Mouse (Mus musculus): ENCODE measurements around the gene Gm42669.

DNA sequence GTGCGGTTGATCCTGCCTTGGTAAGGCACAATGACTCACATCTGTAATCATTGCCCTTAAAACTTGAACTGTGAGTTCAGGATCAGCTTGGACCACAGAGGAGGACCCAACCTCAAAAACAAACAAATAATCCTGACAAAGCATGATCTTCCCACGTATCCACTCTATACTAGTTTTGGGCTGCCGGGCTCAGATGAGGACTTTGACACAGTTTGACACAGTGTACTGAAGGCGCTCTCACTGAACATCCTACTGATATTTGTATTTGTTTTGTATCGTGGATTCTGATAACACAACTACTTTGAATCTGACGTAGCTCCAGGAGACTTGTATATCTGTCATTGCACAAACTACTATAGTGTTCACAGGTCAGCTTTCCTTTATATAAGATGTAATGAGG is 14.0 kb downstream of the Gm42669 start:
- no peak for TF ChIP-seq CTCF (IDR thresholded peaks at IDR 0.05; ENCODE audit: low read depth, low read length)
- TF ChIP-seq POLR2A (IDR thresholded peaks at IDR 0.05; ENCODE audit: borderline replicate concordance, low read depth, low read length) = no peak

Measured in bone marrow macrophage, adult 2 months (primary cell).